Mouse (Mus musculus) heart, postnatal 0 days (tissue): Measurements from ENCODE around the gene Lonp2. TPM values are rescaled to one million over a fixed set of nuclear protein-coding genes. Genes with fewer than 3 reads are reported as not detected.

Source experiments
- ATAC-seq: fragments of 200-750 bp; cut with Nextera tagmentation; 2 replicates; pipeline ENCODE4 v1.8.0; 2017; ENCODE audit warnings: low read depth, moderate number of reproducible peaks, moderate library complexity; ENCODE audit not compliant: insufficient read depth
- DNase-seq: peaks from one replicate; pipeline ENCODE4 v3.0.0-alpha.2; 2016; ENCODE audit warnings: low spot score
- H3K27ac ChIP-seq: fragments of 300-500 bp; sonication (generic); 2 replicates; pipeline ENCODE4 v1.5.1; 2014; ENCODE audit warnings: low read depth, mild to moderate bottlenecking
- H3K27me3 ChIP-seq: fragments of 300-500 bp; sonication (generic); 2 replicates; pipeline ENCODE4 v1.6.1; 2014; ENCODE audit warnings: low read length, mixed read lengths; ENCODE audit not compliant: control insufficient read depth, insufficient read depth
- H3K36me3 ChIP-seq: fragments of 300-500 bp; sonication (generic); replicated peaks from 2 replicates; pipeline ENCODE4 v1.6.1; 2014; ENCODE audit warnings: low read length, mixed read lengths; ENCODE audit not compliant: control insufficient read depth, insufficient read depth
- H3K4me1 ChIP-seq: fragments of 300-500 bp; sonication (generic); 2 replicates; pipeline ENCODE4 v1.6.1; 2014; ENCODE audit warnings: antibody characterized with exemption; ENCODE audit not compliant: control insufficient read depth, insufficient read depth
- H3K4me2 ChIP-seq: fragments of 300-500 bp; sonication (generic); 2 replicates; pipeline ENCODE4 v1.6.1; 2014; ENCODE audit warnings: low read depth, mild to moderate bottlenecking, low read length, moderate library complexity
- H3K4me3 ChIP-seq: fragments of 300-500 bp; sonication (generic); 2 replicates; pipeline ENCODE4 v1.5.1; 2014; ENCODE audit warnings: low read depth, low read length
- H3K9ac ChIP-seq: fragments of 300-500 bp; sonication (generic); replicated peaks from 2 replicates; pipeline ENCODE4 v1.6.1; 2014; ENCODE audit warnings: low read depth, low read length, mixed read lengths
- H3K9me3 ChIP-seq: fragments of 300-500 bp; sonication (generic); replicated peaks from 2 replicates; pipeline ENCODE4 v1.6.1; 2016; ENCODE audit warnings: low read length; ENCODE audit not compliant: control insufficient read depth
- CTCF ChIP-seq: IDR thresholded peaks from 2 replicates; pipeline ENCODE4 v1.5.1; 2016; ENCODE audit warnings: antibody characterized with exemption, control low read depth, low read depth
- EP300 ChIP-seq: IDR thresholded peaks from 2 replicates; pipeline ENCODE4 v1.6.1; 2016; ENCODE audit warnings: antibody characterized with exemption, low read depth
- WGBS: fragments of 180-500 bp; shearing (Covaris S2); extraction: QIAGEN DNeasy Blood & Tissue Kit; methylation state at CpG from one replicate; pipeline ENCODE4 v1.1.7; 2014; 5-methylcytosine and 5-hydroxymethylcytosine counted together
- microRNA-seq: library from miRNA; unstranded; fragments of <30 nt; microRNA quantifications from one replicate; pipeline ENCODE4, GENCODE M21; 2016
- polyA plus RNA-seq: library from polyadenylated mRNA; unstranded; fragments of >200 nt; fragmentation: Nextera tagmentation; extraction: Ambion mirVana; gene quantifications from 2 replicates; pipeline ENCODE4 v1.2.1, GENCODE M21; 2015
- total RNA-seq: library from RNA; depleted of rRNA; stranded (reverse); fragments of >200 nt; gene quantifications from 2 replicates; pipeline ENCODE4 v1.2.3, GENCODE M21; 2014; ENCODE audit warnings: low replicate concordance; rRNA removed

The Lonp2 gene
- total and polyA plus RNA-seq, 2 experiments from 2014 or later: 60.1 to 63.0 TPM

- no peaks in the 10 kb centered on the region for H3K36me3 ChIP-seq
- no peak overlapping the region for H3K27ac ChIP-seq
- H3K4me1 ChIP-seq: peaks cover 19% of the 10 kb centered on the region
- ATAC-seq: peak; percentile 46; the same call in 1 of the 2 replicates
- no peaks in the 10 kb centered on the region for H3K27me3 ChIP-seq
- no peaks in the 10 kb centered on the region for H3K9me3 ChIP-seq
- H3K4me2 ChIP-seq: no peak overlapping the region
- DNase-seq: no peak
- 72% methylated on average over 9 of the region's 9 CpGs for WGBS
- no peak overlapping the region for H3K9ac ChIP-seq
- no peak for TF ChIP-seq CTCF
- TF ChIP-seq EP300: no peak
- no peak overlapping the region for H3K4me3 ChIP-seq
Observed at GRCm38 (mm10) chr8:86766548-86767211, 142.8 kb downstream of the Lonp2 start.

GRCm38 (mm10) chr8:86768499-86768898 lies 144.7 kb downstream of the Lonp2 start:
- DNase-seq (peak; percentile 80), ATAC-seq (peak; percentile 82)
- H3K27me3 ChIP-seq: no peaks in the 10 kb centered on the region
- TF ChIP-seq EP300 (no peak), CTCF (no peak)
- H3K36me3 ChIP-seq: no peaks in the 10 kb centered on the region
- peaks cover 19% of the 10 kb centered on the region for H3K4me1 ChIP-seq
- 37% methylated on average over 5 of the region's 5 CpGs for WGBS
- H3K9ac ChIP-seq: no peak overlapping the region
- H3K27ac ChIP-seq: peak overlapping the region; percentile 36; the same call in 1 of the 2 replicates
- H3K4me2 ChIP-seq: no peak overlapping the region
- no peak overlapping the region for H3K4me3 ChIP-seq
- H3K9me3 ChIP-seq: no peaks in the 10 kb centered on the region

- Histone ChIP-seq H3K27ac (no peak overlapping the region), H3K4me2 (no peak overlapping the region), H3K27me3 (no peaks in the 10 kb centered on the region), H3K9me3 (no peaks in the 10 kb centered on the region), H3K9ac (no peak overlapping the region), H3K36me3 (no peaks in the 10 kb centered on the region), H3K4me1 (peaks cover 19% of the 10 kb centered on the region), H3K4me3 (no peak overlapping the region)
- DNase-seq (no peak), ATAC-seq (no peak)
- WGBS: 80% methylated on average over 1 of the region's 1 CpGs
- TF ChIP-seq EP300: no peak
- no peak for TF ChIP-seq CTCF
Observed at GRCm38 (mm10) chr8:86769945-86770715, 146.3 kb downstream of the Lonp2 start.

Small RNA genes within 50 kb of the gene (microRNA-seq; reads per million reads assigned to microRNA genes)
- not detected for gene Gm44348

Other genes with a start within 250 kb of the Lonp2 start
- not detected in 2 replicates for gene Abcc12, start 43.4 kb upstream of the Lonp2 start, total RNA-seq
- not detected in 2 replicates for gene Abcc12, start 43.4 kb upstream of the Lonp2 start, polyA plus RNA-seq
- 4.1 TPM in 1 of 2 replicates, not detected in the other for gene Gm10638, start 121.7 kb downstream of the Lonp2 start, total RNA-seq
- gene Gm10638, start 121.7 kb downstream of the Lonp2 start, polyA plus RNA-seq: 4.6 and 5.9 TPM in 2 replicates
- 40.4 and 61.8 TPM in 2 replicates for gene Siah1a, start 121.9 kb downstream of the Lonp2 start, total RNA-seq
- 29.7 and 31.0 TPM in 2 replicates for gene Siah1a, start 121.9 kb downstream of the Lonp2 start, polyA plus RNA-seq